Mouse (Mus musculus) limb, embryonic 11.5 days (tissue): ENCODE measurements at regions not wholly inside any gene's neighbourhood (a gene's known extent, or its start where the extent isn't known, plus 50 kb on each side); places are given as distances from the start of the nearest gene placed in this dataset.

ENCODE experiments used
- ATAC-seq: fragments of 200-750 bp; cut with Nextera tagmentation; 2 replicates; pipeline ENCODE4 v1.8.0; 2017; ENCODE audit warnings: low read depth; ENCODE audit not compliant: insufficient number of reproducible peaks, low FRiP score, low TSS enrichment
- DNase-seq: peaks from one replicate; pipeline ENCODE4 v3.0.0-alpha.2; 2015; ENCODE audit warnings: low spot score
- H3K27ac ChIP-seq: fragments of 300-500 bp; sonication (generic); replicated peaks from 2 replicates; pipeline ENCODE4 v1.5.1; 2014; ENCODE audit warnings: low read depth, mild to moderate bottlenecking, low read length
- H3K27me3 ChIP-seq: fragments of 300-500 bp; sonication (generic); 2 replicates; pipeline ENCODE4 v1.6.1; 2014; ENCODE audit warnings: mild to moderate bottlenecking, low read length, mixed read lengths; ENCODE audit not compliant: control insufficient read depth, insufficient read depth
- H3K36me3 ChIP-seq: fragments of 300-500 bp; sonication (generic); 2 replicates; pipeline ENCODE4 v1.6.1; 2014; ENCODE audit warnings: mild to moderate bottlenecking, low read length, moderate library complexity, mixed read lengths; ENCODE audit not compliant: control insufficient read depth, insufficient read depth
- H3K4me1 ChIP-seq: fragments of 300-500 bp; sonication (generic); 2 replicates; pipeline ENCODE4 v1.6.1; 2014; ENCODE audit warnings: low read length, mixed read lengths; ENCODE audit not compliant: control insufficient read depth, insufficient read depth
- H3K4me2 ChIP-seq: fragments of 300-500 bp; sonication (generic); 2 replicates; pipeline ENCODE4 v1.6.1; 2014; ENCODE audit warnings: low read depth, mild to moderate bottlenecking, moderate library complexity; ENCODE audit not compliant: severe bottlenecking
- H3K4me3 ChIP-seq: fragments of 300-500 bp; sonication (generic); 2 replicates; pipeline ENCODE4 v1.5.1; 2014; ENCODE audit warnings: low read depth, low read length
- H3K9ac ChIP-seq: fragments of 300-500 bp; sonication (generic); 2 replicates; pipeline ENCODE4 v1.6.1; 2014; ENCODE audit warnings: mild to moderate bottlenecking, low read length
- H3K9me3 ChIP-seq: fragments of 300-500 bp; sonication (generic); 2 replicates; pipeline ENCODE4 v1.6.1; 2016; ENCODE audit warnings: low read length; ENCODE audit not compliant: control insufficient read depth
- WGBS: fragments of 180-500 bp; shearing (Covaris S2); extraction: QIAGEN DNeasy Blood & Tissue Kit; methylation state at CpG from one replicate; pipeline ENCODE4 v1.1.7; 2014; 5-methylcytosine and 5-hydroxymethylcytosine counted together

DNA sequence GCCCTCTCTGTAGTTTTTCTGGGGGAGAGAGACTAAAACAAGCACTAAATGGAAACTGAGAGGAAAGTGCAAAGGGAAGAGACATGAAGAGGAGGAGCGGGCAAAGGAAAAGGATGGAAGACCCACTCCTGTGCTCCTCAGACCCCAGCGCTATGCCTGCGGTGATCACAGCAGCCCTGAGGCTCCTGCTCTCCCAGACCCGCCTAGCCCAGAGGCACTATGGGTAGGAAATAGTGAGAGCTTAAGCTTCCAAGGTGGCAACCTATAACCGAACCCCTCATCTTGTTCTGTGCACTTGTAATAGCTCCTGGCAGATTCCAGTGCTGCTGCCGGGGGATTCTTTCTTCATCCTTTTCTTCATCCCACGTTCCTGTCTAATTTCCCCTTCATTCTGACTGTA is 112.2 kb upstream of the Oxgr1 start:
- DNase-seq (no peak), ATAC-seq (no peak)
- WGBS: 29% methylated on average over 7 of the region's 7 CpGs
- Histone ChIP-seq H3K36me3 (no peaks in the 10 kb centered on the region), H3K4me1 (peaks cover 21% of the 10 kb centered on the region), H3K9ac (no peak overlapping the region), H3K4me3 (no peak overlapping the region), H3K9me3 (no peaks in the 10 kb centered on the region), H3K27me3 (no peaks in the 10 kb centered on the region), H3K27ac (no peak overlapping the region), H3K4me2 (no peak overlapping the region)

DNA sequence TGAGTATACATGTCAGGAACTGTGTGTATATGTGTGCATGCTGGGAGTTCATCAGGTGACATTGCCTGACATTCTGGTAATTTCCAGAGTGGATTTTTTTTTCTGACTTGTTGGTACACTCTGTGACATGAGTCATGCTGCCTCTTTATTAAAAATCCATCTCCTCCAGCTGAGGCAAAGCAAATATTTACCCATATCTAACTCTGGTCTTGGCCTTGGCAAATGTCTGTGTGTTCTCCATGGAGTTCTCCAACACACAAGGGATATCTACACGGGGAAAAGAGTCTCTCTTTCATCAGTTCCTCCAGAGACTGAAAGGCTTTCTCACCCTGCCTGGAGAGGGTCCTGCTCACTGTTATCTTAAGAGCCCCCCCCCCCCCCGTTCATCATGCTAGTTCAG is 111.3 kb upstream of the Mbnl2 start:
- Histone ChIP-seq H3K9me3 (no peaks in the 10 kb centered on the region), H3K4me1 (no peaks in the 10 kb centered on the region), H3K27me3 (no peaks in the 10 kb centered on the region), H3K27ac (no peak overlapping the region), H3K36me3 (no peaks in the 10 kb centered on the region), H3K4me3 (no peak overlapping the region), H3K4me2 (no peak overlapping the region), H3K9ac (no peak overlapping the region)
- ATAC-seq (no peak), DNase-seq (no peak)
- 71% methylated on average over 2 of the region's 2 CpGs for WGBS

DNA sequence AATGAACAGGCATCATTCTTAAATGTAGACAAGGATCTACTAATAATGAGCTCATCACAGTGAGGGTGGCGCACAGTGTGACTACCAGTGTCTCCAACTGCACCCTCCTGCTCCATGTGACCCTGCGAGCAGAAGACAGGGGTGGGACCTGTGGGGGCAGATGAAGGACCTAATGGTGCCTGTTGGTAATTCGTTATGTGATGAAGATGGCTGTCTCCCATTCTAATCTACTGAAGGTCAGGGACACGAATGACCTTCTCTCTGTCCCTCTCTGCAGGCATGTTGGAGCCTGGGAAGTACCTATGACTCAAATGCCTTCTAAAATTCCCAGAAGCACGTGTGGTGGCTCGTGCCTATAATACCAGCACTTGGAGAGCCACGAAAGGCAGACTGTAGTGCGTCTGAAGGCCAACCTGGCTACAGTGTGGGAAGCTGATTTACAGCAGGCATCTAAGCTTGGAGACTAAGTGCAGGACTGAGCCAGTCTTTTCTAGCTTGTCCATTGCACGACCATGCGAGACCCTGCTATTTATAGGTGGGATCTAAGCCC is 109.9 kb upstream of the Mbnl2 start:
- Histone ChIP-seq H3K27ac (no peak overlapping the region), H3K9ac (no peak overlapping the region), H3K4me2 (no peak overlapping the region), H3K4me1 (no peaks in the 10 kb centered on the region), H3K36me3 (no peaks in the 10 kb centered on the region), H3K27me3 (no peaks in the 10 kb centered on the region), H3K9me3 (no peaks in the 10 kb centered on the region), H3K4me3 (no peak overlapping the region)
- WGBS: 87% methylated on average over 10 of the region's 10 CpGs
- no peak for ATAC-seq
- no peak for DNase-seq

DNA sequence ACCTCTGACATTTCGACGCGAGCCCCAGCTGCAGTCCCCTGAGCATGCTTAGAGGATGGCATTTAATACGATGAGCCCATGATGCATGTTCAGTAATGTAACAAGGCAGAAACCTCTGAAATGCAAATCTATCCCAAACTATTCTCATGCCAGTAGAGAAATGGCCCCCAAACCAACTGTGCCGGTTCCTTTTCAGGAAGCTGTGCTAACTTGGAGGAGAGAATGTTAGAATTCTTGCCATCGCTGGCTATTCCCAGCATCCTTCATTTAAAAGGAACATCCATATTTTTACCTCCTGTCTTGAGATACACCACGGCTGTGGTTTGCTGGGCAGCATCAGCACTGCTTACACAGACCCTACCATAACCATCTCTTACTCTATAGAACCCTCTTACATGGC is 104.7 kb upstream of the Mbnl2 start:
- no peak for DNase-seq
- Histone ChIP-seq H3K4me1 (no peaks in the 10 kb centered on the region), H3K9me3 (no peaks in the 10 kb centered on the region), H3K27ac (no peak overlapping the region), H3K36me3 (no peaks in the 10 kb centered on the region), H3K4me3 (no peak overlapping the region), H3K9ac (no peak overlapping the region), H3K4me2 (no peak overlapping the region), H3K27me3 (no peaks in the 10 kb centered on the region)
- WGBS: 91% methylated on average over 7 of the region's 7 CpGs
- no peak for ATAC-seq

DNA sequence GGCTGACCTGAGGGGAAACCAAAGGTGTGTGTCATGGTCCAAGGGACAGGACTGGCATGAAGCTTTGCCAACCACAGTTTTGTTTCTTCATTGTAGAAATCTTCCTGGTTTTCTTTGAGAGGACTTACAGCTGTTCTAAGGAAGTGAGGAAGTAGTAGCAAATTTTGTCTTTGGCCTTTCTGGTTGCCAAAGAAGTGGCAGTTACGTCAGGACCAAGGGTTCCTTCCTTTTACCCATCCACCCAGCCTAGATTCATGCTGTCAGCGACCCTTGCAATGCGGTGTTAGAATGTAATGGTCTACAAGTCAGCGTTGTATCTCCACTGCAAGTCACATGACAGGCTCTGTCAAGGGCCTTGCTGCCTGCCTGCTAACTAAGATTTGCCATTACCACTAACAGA is 103.4 kb upstream of the Mbnl2 start:
- Histone ChIP-seq H3K4me2 (no peak overlapping the region), H3K9ac (no peak overlapping the region), H3K27ac (no peak overlapping the region), H3K36me3 (no peaks in the 10 kb centered on the region), H3K27me3 (no peaks in the 10 kb centered on the region), H3K4me3 (no peak overlapping the region), H3K9me3 (no peaks in the 10 kb centered on the region), H3K4me1 (no peaks in the 10 kb centered on the region)
- ATAC-seq (no peak), DNase-seq (no peak)
- 80% methylated on average over 4 of the region's 4 CpGs for WGBS

DNA sequence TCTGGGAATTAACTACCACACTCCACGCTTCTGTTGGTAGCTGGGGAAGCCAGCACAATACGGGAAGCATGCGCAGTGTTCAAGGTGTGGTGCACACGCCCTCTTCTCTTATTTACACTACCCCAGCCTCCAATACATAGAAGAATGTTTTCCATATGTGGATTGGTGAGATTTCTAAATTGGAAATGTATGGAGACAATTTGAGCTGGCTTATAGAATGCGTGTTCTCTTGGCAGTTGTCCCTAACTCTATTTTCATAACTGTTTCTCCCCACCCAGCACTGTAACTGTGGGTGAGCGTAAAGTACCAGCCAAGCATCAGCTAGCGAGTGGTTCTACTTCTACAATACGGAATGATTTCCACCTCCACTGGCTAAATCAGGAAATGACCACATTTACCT is 102.6 kb upstream of the Mbnl2 start:
- Histone ChIP-seq H3K4me2 (no peak overlapping the region), H3K4me1 (no peaks in the 10 kb centered on the region), H3K4me3 (no peak overlapping the region), H3K27me3 (no peaks in the 10 kb centered on the region), H3K9ac (no peak overlapping the region), H3K36me3 (no peaks in the 10 kb centered on the region), H3K9me3 (no peaks in the 10 kb centered on the region), H3K27ac (no peak overlapping the region)
- ATAC-seq: no peak
- DNase-seq: no peak
- 78% methylated on average over 8 of the region's 8 CpGs for WGBS

DNA sequence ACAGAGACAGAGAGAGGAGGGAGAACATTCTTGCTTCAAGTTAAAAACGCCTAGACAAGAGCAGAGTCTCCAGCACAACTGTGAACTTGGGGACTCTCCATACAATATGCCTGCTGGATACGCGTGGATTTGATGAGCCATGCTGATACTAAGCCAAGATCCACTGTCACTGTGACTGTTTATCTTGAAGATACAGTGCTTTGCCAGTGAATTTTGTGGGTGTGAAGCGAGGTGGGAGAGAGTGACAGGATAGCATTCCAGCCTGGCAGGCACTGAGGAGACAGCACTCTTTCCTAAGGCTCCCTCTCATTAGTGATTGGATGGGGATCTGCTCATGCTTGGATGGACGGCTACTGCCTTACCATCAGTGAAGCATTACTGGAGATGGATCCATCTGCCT is 100.9 kb upstream of the Mbnl2 start:
- 77% methylated on average over 5 of the region's 5 CpGs for WGBS
- no peak overlapping the region for H3K4me2 ChIP-seq
- H3K4me1 ChIP-seq: no peaks in the 10 kb centered on the region
- no peak overlapping the region for H3K27ac ChIP-seq
- H3K27me3 ChIP-seq: no peaks in the 10 kb centered on the region
- no peaks in the 10 kb centered on the region for H3K9me3 ChIP-seq
- no peaks in the 10 kb centered on the region for H3K36me3 ChIP-seq
- H3K9ac ChIP-seq: no peak overlapping the region
- H3K4me3 ChIP-seq: no peak overlapping the region
- no peak for ATAC-seq
- DNase-seq: no peak

DNA sequence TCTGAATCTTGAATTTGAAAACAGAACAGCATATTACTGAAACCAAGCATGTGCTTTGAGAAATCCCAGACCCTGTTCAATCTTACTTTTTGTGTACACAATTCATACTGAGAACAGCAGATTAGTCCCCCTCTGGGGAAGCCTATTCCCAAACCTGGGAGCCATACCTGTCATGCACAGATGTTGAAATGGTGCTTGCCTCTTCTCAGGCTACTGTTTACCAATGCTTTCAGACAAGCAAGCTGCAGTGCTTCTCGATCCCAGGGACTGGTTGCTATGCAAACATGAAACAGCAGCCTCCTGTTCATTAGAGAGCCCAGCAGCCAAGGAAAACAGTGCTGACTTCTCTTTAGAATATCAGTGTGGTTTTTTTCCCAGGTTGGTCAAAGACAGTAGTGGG is 80.3 kb upstream of the Mbnl2 start:
- H3K4me3 ChIP-seq: no peak overlapping the region
- H3K4me1 ChIP-seq: no peaks in the 10 kb centered on the region
- no peaks in the 10 kb centered on the region for H3K27me3 ChIP-seq
- H3K27ac ChIP-seq: no peak overlapping the region
- 58% methylated on average over 1 of the region's 1 CpGs for WGBS
- no peaks in the 10 kb centered on the region for H3K36me3 ChIP-seq
- H3K9me3 ChIP-seq: no peaks in the 10 kb centered on the region
- no peak for DNase-seq
- no peak for ATAC-seq
- no peak overlapping the region for H3K4me2 ChIP-seq
- no peak overlapping the region for H3K9ac ChIP-seq

DNA sequence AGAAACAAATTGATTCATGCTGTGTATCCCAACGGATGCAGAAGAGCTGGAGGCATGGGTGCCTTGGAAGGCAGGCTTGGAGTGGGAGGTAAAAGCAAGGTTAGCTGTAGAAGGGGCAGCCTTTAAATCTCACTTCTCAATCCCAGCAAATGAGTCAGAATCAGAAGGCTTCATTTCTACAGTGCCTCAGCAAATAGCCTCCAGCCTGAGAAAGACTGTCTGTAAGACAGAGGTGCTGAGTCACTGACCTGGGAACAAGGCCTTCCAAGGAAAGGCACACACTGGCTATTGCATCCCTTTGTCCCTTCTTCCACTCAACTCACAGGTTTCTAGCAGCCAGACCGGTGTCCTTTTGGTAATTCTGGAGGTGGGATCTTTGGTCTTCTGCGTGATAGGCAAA is 63.7 kb upstream of the Mbnl2 start:
- no peak for DNase-seq
- no peak for ATAC-seq
- H3K4me3 ChIP-seq: no peak overlapping the region
- no peaks in the 10 kb centered on the region for H3K27me3 ChIP-seq
- H3K4me2 ChIP-seq: no peak overlapping the region
- no peaks in the 10 kb centered on the region for H3K36me3 ChIP-seq
- H3K9ac ChIP-seq: no peak overlapping the region
- 80% methylated on average over 3 of the region's 3 CpGs for WGBS
- H3K9me3 ChIP-seq: no peaks in the 10 kb centered on the region
- no peak overlapping the region for H3K27ac ChIP-seq
- H3K4me1 ChIP-seq: no peaks in the 10 kb centered on the region
